Mouse (Mus musculus) liver, postnatal 0 days (tissue): ENCODE measurements around the gene Glp2r. TPM values are rescaled to one million over a fixed set of nuclear protein-coding genes. Genes with fewer than 3 reads are reported as not detected.

Source experiments
- ATAC-seq: fragments of 200-750 bp; cut with Nextera tagmentation; 2 replicates; pipeline ENCODE4 v1.8.0; 2017; ENCODE audit warnings: mild to moderate bottlenecking, moderate library complexity
- DNase-seq: peaks from one replicate; pipeline ENCODE4 v3.0.0-alpha.2; 2016
- H3K27ac ChIP-seq: fragments of 300-500 bp; sonication (generic); 2 replicates; pipeline ENCODE4 v1.5.1; 2014; ENCODE audit warnings: antibody characterized with exemption, moderate library complexity, mild to moderate bottlenecking, low read depth
- H3K27me3 ChIP-seq: fragments of 300-500 bp; sonication (generic); 2 replicates; pipeline ENCODE4 v1.6.1; 2014; ENCODE audit warnings: low read length, control low read depth, mixed read lengths; ENCODE audit not compliant: insufficient read depth
- H3K36me3 ChIP-seq: fragments of 300-500 bp; sonication (generic); replicated peaks from 2 replicates; pipeline ENCODE4 v1.6.1; 2014; ENCODE audit warnings: mild to moderate bottlenecking, control low read depth, low read length, moderate library complexity, mixed read lengths; ENCODE audit not compliant: insufficient read depth
- H3K4me1 ChIP-seq: fragments of 300-500 bp; sonication (generic); 2 replicates; pipeline ENCODE4 v1.6.1; 2014; ENCODE audit warnings: antibody characterized with exemption, mild to moderate bottlenecking, control low read depth; ENCODE audit not compliant: insufficient read depth
- H3K4me2 ChIP-seq: fragments of 300-500 bp; sonication (generic); 2 replicates; pipeline ENCODE4 v1.6.1; 2014; ENCODE audit warnings: low read depth, mild to moderate bottlenecking, low read length, moderate library complexity, mixed read lengths
- H3K4me3 ChIP-seq: fragments of 300-500 bp; sonication (generic); 2 replicates; pipeline ENCODE4 v1.5.1; 2014; ENCODE audit warnings: low read depth, low read length
- H3K9ac ChIP-seq: fragments of 300-500 bp; sonication (generic); replicated peaks from 2 replicates; pipeline ENCODE4 v1.6.1; 2014; ENCODE audit warnings: mild to moderate bottlenecking, moderate library complexity
- H3K9me3 ChIP-seq: fragments of 300-500 bp; sonication (generic); 2 replicates; pipeline ENCODE4 v1.6.1; 2016; ENCODE audit warnings: mild to moderate bottlenecking, control low read depth, low read length, mixed read lengths
- CTCF ChIP-seq: sonication (generic); IDR thresholded peaks from 2 replicates; pipeline ENCODE4 v1.5.1; 2016; ENCODE audit warnings: antibody characterized with exemption, low read depth
- EP300 ChIP-seq: IDR thresholded peaks from 2 replicates; pipeline ENCODE4 v1.6.1; 2016; ENCODE audit warnings: antibody characterized with exemption, low read depth, mild to moderate bottlenecking
- whole genome bisulfite sequencing: fragments of 180-500 bp; shearing (Covaris S2); extraction: QIAGEN DNeasy Blood & Tissue Kit; methylation state at CpG from one replicate; pipeline ENCODE4 v1.1.7; 2014; ENCODE audit not compliant: insufficient replicate concordance; 5-methylcytosine and 5-hydroxymethylcytosine counted together
- polyA plus RNA-seq: library from polyadenylated mRNA; unstranded; fragments of >200 nt; fragmentation: Nextera tagmentation; extraction: Ambion mirVana; gene quantifications from 2 replicates; pipeline ENCODE4 v1.2.1, GENCODE M21; 2015

Gene Glp2r
- polyA plus RNA-seq, 1 experiment from 2014 or later = 0.02 TPM

DNA sequence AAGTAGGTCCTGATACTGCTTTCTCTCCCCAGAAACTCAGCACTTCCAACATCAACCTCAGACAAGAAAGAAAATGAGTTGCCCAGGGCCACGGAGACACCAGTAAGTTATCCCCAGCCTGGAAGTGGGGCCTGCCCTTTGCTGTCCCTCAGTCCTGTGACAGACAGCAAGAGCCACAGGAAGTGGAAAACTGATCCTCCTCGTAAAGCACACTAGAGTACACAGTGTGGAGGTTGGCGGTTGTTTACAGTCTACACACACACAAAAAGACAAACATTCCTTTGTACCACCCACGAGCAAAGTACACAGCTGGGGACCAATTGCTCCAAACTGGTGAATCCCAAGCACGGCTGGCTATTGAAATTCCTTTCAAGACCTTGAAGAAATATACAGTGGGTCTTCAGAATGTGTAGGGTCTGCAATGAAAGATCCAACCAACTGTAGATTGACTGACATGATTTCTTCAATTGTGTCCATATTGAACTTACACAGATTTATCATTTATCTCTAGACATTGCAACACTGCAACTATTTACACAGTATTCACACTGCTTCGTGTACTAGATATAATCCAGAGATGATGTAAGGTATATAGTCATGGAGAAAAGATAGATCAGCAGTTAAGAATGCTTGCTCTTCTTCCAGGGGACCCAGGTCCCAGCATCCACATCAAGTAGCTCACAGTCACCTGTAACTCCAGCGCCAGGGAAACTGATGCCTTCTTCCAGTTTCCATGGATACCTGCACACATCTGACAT is 48.4 kb downstream of the Glp2r start:
- Histone ChIP-seq H3K27ac (no peak overlapping the region), H3K9ac (no peak overlapping the region), H3K4me1 (peaks cover 8% of the 10 kb centered on the region), H3K4me3 (no peak overlapping the region), H3K9me3 (no peaks in the 10 kb centered on the region), H3K36me3 (no peaks in the 10 kb centered on the region), H3K4me2 (no peak overlapping the region), H3K27me3 (no peaks in the 10 kb centered on the region)
- ATAC-seq (peak; percentile 84), DNase-seq (peak; percentile 16)
- WGBS = 35% methylated on average over 7 of the region's 7 CpGs
- TF ChIP-seq EP300 (no peak), CTCF (no peak)

DNA sequence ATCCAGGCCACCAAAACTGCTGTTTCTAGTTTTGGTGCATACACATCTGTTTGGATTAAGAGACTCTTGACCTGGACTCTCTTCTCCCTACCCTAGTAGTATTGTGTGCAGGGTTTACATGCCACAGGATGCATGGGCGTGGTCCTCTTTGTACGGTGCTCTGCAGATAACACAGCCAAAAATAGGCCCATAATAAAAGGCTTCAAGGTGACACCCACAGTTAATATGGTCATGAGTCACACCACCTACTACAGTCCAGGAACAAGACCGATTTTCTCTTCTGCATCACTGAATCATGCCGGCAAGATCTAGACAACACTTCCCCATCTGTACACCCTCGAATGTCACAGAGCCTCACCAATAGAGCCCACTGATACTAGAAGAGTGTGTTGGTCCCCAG is 49.5 kb downstream of the Glp2r start:
- no peak for DNase-seq
- Histone ChIP-seq H3K4me3 (no peak overlapping the region), H3K36me3 (no peaks in the 10 kb centered on the region), H3K27ac (no peak overlapping the region), H3K4me1 (peaks cover 3% of the 10 kb centered on the region; the same call in 1 of the 2 replicates), H3K4me2 (no peak overlapping the region), H3K27me3 (no peaks in the 10 kb centered on the region), H3K9me3 (no peaks in the 10 kb centered on the region), H3K9ac (no peak overlapping the region)
- ATAC-seq = no peak
- no peak for TF ChIP-seq EP300
- no peak for TF ChIP-seq CTCF
- 67% methylated on average over 5 of the region's 5 CpGs for WGBS

- ATAC-seq (no peak), DNase-seq (no peak)
- Histone ChIP-seq H3K4me1 (0 out of 2 replicates have a peak, but pooled peaks cover 3% of the 10 kb centered on the region), H3K27me3 (no peaks in the 10 kb centered on the region), H3K36me3 (no peaks in the 10 kb centered on the region), H3K9me3 (no peaks in the 10 kb centered on the region), H3K4me3 (no peak overlapping the region), H3K9ac (no peak overlapping the region), H3K27ac (no peak overlapping the region), H3K4me2 (no peak overlapping the region)
- 59% methylated on average over 4 of the region's 4 CpGs for WGBS
- TF ChIP-seq EP300 (no peak), CTCF (no peak)
Observed at GRCm38 (mm10) chr11:67715382-67715781, 55.6 kb downstream of the Glp2r start.

DNA sequence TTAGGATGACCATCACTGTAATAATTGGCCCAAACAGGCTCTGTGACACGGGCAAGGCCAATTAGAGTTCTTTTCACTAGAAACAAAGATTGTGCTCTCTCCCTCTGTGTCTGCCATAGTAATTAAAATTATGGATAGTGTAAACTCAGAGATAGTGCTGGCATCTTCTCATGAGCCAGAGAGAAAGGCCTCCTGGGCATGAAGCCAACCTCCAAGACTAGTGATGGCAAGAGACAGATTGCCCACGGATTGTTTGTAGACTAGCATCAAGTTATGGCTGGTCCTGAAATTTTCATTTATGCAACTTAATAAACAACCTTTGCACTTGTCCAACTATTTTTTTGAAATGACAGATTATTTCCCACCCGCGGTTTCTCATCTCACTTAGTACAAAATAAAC is 58.0 kb downstream of the Glp2r start:
- no peak overlapping the region for H3K27ac ChIP-seq
- H3K9me3 ChIP-seq = no peaks in the 10 kb centered on the region
- H3K4me2 ChIP-seq = no peak overlapping the region
- ATAC-seq (no peak), DNase-seq (no peak)
- WGBS = 71% methylated on average over 4 of the region's 4 CpGs
- no peaks in the 10 kb centered on the region for H3K36me3 ChIP-seq
- TF ChIP-seq EP300 (no peak), CTCF (no peak)
- 0 out of 2 replicates have a peak, but pooled peaks cover 3% of the 10 kb centered on the region for H3K4me1 ChIP-seq
- H3K9ac ChIP-seq = no peak overlapping the region
- no peaks in the 10 kb centered on the region for H3K27me3 ChIP-seq
- no peak overlapping the region for H3K4me3 ChIP-seq

- Histone ChIP-seq H3K9me3 (no peaks in the 10 kb centered on the region), H3K27me3 (no peaks in the 10 kb centered on the region), H3K9ac (no peak within 1 kb of the TSS), H3K4me2 (no peak within 1 kb of the TSS), H3K4me3 (no peak within 1 kb of the TSS), H3K4me1 (no peaks in the 10 kb centered on the region), H3K27ac (no peak within 1 kb of the TSS), H3K36me3 (no peaks in the 10 kb centered on the region)
- TF ChIP-seq EP300 (peak; percentile 50; the same call in 1 of the 2 replicates), CTCF (no peak)
- DNase-seq (no peak), ATAC-seq (no peak)
- 54% methylated on average over 7 of the region's 7 CpGs for WGBS
Observed at GRCm38 (mm10) chr11:67694703-67695376, 76.1 kb downstream of the Glp2r start, which contains the start of gene Rcvrn. Gene Rcvrn (plus strand): TSS chr11:67695326.

GRCm38 (mm10) chr11:67686109-67686508 is 84.8 kb downstream of the Glp2r start:
- Histone ChIP-seq H3K36me3 (no peaks in the 10 kb centered on the region; the same call in 1 of the 2 replicates), H3K4me2 (no peak overlapping the region), H3K27ac (no peak overlapping the region), H3K4me3 (no peak overlapping the region), H3K9ac (no peak overlapping the region), H3K27me3 (no peaks in the 10 kb centered on the region), H3K9me3 (no peaks in the 10 kb centered on the region), H3K4me1 (no peaks in the 10 kb centered on the region)
- ATAC-seq (no peak), DNase-seq (no peak)
- WGBS = 85% methylated on average over 2 of the region's 2 CpGs
- TF ChIP-seq CTCF (no peak), EP300 (no peak)
